28 mouse cellular contexts compared by ENCODE assay signal in the genomic region with DNA sequence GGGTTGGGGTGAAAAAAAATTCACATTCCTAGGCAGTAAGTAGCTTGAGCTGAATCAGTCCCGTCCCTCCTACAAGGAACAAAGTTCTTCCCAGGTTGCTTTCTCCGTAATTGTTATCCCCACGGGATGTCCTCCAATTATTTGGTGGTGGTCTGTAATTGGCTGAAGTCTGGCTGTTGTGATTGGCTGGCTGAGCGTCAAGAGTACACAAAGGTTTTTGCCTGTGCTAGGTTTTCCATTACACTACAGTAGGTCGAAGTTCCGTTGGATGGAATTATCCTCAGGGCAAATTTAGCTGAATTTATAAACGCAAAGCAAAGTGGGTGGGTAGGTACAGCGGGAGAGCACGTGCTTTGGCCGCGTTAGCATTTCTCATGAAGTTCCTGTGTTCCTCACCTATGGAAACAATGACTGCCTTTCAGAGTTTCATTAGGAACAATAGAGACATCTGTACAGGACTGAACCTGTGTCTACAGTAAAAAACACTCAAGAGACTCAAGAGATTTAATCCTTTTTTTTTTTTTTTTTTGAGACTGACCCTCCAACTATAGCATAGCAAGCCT. TPM values are rescaled to one million over a fixed set of nuclear protein-coding genes. Genes with fewer than 3 reads are reported as not detected.
"Had no signal": no experiment of that assay in that cellular context is flagged by ENCODE, and none has a peak within 500 bp of the region (broad histone marks: within the 10 kb centered on the region; RNA-seq: fewer than 3 reads in every experiment).

No protein-coding gene starts in this region.

- H3K4me2 ChIP-seq: limb, embryonic 13.5 days; liver, embryonic 12.5 days; liver, embryonic 15.5 days; lung, embryonic 15.5 days; midbrain, embryonic 13.5 days; neural tube, embryonic 12.5 days; neural tube, embryonic 15.5 days had no signal

- H3K27me3 ChIP-seq: limb, embryonic 13.5 days; liver, embryonic 12.5 days; liver, embryonic 15.5 days; lung, embryonic 15.5 days; midbrain, embryonic 13.5 days; neural tube, embryonic 12.5 days; neural tube, embryonic 15.5 days had no signal

- H3K4me1 ChIP-seq: limb, embryonic 13.5 days; midbrain, embryonic 10.5 days; midbrain, embryonic 13.5 days; neural tube, embryonic 12.5 days; neural tube, embryonic 15.5 days had no signal

- H3K9ac ChIP-seq: limb, embryonic 13.5 days; liver, embryonic 12.5 days; liver, embryonic 15.5 days; lung, embryonic 15.5 days; midbrain, embryonic 13.5 days; neural tube, embryonic 12.5 days; neural tube, embryonic 15.5 days had no signal

- H3K27ac ChIP-seq: limb, embryonic 10.5 days; limb, embryonic 13.5 days; liver, embryonic 12.5 days; liver, embryonic 15.5 days; lung, embryonic 15.5 days; midbrain, embryonic 10.5 days; midbrain, embryonic 13.5 days; neural tube, embryonic 12.5 days; neural tube, embryonic 15.5 days; stomach, postnatal 0 days had no signal

- H3K4me3 ChIP-seq: limb, embryonic 10.5 days; limb, embryonic 13.5 days; liver, embryonic 12.5 days; liver, embryonic 15.5 days; lung, embryonic 15.5 days; megakaryocyte, embryonic 14.5 days; midbrain, embryonic 10.5 days; midbrain, embryonic 13.5 days; neural tube, embryonic 12.5 days; neural tube, embryonic 15.5 days had no signal

- H3K36me3 ChIP-seq: limb, embryonic 10.5 days; limb, embryonic 13.5 days; liver, embryonic 12.5 days; liver, embryonic 15.5 days; lung, embryonic 15.5 days; midbrain, embryonic 10.5 days; midbrain, embryonic 13.5 days; neural tube, embryonic 12.5 days; neural tube, embryonic 15.5 days had no signal

- ATAC-seq: intestine, postnatal 0 days; liver, embryonic 12.5 days; midbrain, embryonic 13.5 days had no signal

- DNase-seq: kidney, postnatal 10 days; kidney, postnatal 4 days; liver; lung, adult 18-20 months; lung, postnatal 10 days; lung, postnatal 36 days; right cerebral cortex, adult 18-20 months; right cerebral cortex, postnatal 14 days; right cerebral cortex, postnatal 4 days; thymus, adult 2 months; thymus, postnatal 14 days; thymus, postnatal 4 days had no signal

- H3K9me3 ChIP-seq: limb, embryonic 10.5 days; liver, embryonic 12.5 days; liver, embryonic 15.5 days; lung, embryonic 15.5 days; midbrain, embryonic 13.5 days; neural tube, embryonic 12.5 days; neural tube, embryonic 15.5 days had no signal

RNA-seq across cellular contexts. Expression of a gene that starts 24.8 kb away (rescaled TPM):
- total RNA-seq: layer of hippocampus, adult 18-20 months; layer of hippocampus, postnatal 14 days; left cerebral cortex, postnatal 25 days had no signal
- polyA plus RNA-seq: intestine, postnatal 0 days; limb, embryonic 10.5 days; liver, embryonic 12.5 days; liver, embryonic 15.5 days; midbrain, embryonic 10.5 days; midbrain, embryonic 13.5 days; neural tube, embryonic 12.5 days; neural tube, embryonic 15.5 days; stomach, embryonic 14.5 days; stomach, postnatal 0 days; thymus, adult 2 months had no signal
